Mouse (Mus musculus): ENCODE measurements at regions not wholly inside any gene's neighbourhood (a gene's known extent, or its start where the extent isn't known, plus 50 kb on each side); places are given as distances from the start of the nearest gene placed in this dataset.

- in situ Hi-C loops (cut with MboI; ENCODE audit: low pct_unique_long_range_greater_than_20kb in 1 of 2, low sequenced_read_pairs in 2 of 2, unreplicated experiment in 1 of 2) = no loop called here
Observed at GRCm38 (mm10) chr9:47307752-47308500, 222.0 kb upstream of the Cadm1 start.

GRCm38 (mm10) chr9:47313433-47313832, 216.5 kb upstream of the Cadm1 start:
- in situ Hi-C loops (cut with MboI; ENCODE audit: low pct_unique_long_range_greater_than_20kb in 1 of 2, low sequenced_read_pairs in 2 of 2, unreplicated experiment in 1 of 2) = no loop called here

- in situ Hi-C loops (cut with MboI; ENCODE audit: low pct_unique_long_range_greater_than_20kb in 1 of 2, low sequenced_read_pairs in 2 of 2, unreplicated experiment in 1 of 2) = no loop called here
Observed at GRCm38 (mm10) chr9:47314236-47314635, 215.7 kb upstream of the Cadm1 start.

- in situ Hi-C loops (cut with MboI; ENCODE audit: low pct_unique_long_range_greater_than_20kb in 1 of 2, low sequenced_read_pairs in 2 of 2, unreplicated experiment in 1 of 2) = no loop called here
Observed at GRCm38 (mm10) chr9:47320345-47320744, 209.6 kb upstream of the Cadm1 start.

GRCm38 (mm10) chr9:47321106-47321789, 208.7 kb upstream of the Cadm1 start:
- in situ Hi-C loops (cut with MboI; ENCODE audit: low pct_unique_long_range_greater_than_20kb in 1 of 2, low sequenced_read_pairs in 2 of 2, unreplicated experiment in 1 of 2) = no loop called here

- in situ Hi-C loops (cut with MboI; ENCODE audit: low pct_unique_long_range_greater_than_20kb in 1 of 2, low sequenced_read_pairs in 2 of 2, unreplicated experiment in 1 of 2) = no loop called here
Observed at GRCm38 (mm10) chr9:47322293-47322692, 207.7 kb upstream of the Cadm1 start.

GRCm38 (mm10) chr9:47323051-47323450, 206.9 kb upstream of the Cadm1 start:
- in situ Hi-C loops (cut with MboI; ENCODE audit: low pct_unique_long_range_greater_than_20kb in 1 of 2, low sequenced_read_pairs in 2 of 2, unreplicated experiment in 1 of 2) = no loop called here

GRCm38 (mm10) chr9:47327575-47327974, 202.4 kb upstream of the Cadm1 start:
- in situ Hi-C loops (cut with MboI; ENCODE audit: low pct_unique_long_range_greater_than_20kb in 1 of 2, low sequenced_read_pairs in 2 of 2, unreplicated experiment in 1 of 2) = no loop called here

GRCm38 (mm10) chr9:47332929-47333328, 197.0 kb upstream of the Cadm1 start:
- in situ Hi-C loops (cut with MboI; ENCODE audit: low pct_unique_long_range_greater_than_20kb in 1 of 2, low sequenced_read_pairs in 2 of 2, unreplicated experiment in 1 of 2) = no loop called here

- in situ Hi-C loops (cut with MboI; ENCODE audit: low pct_unique_long_range_greater_than_20kb in 1 of 2, low sequenced_read_pairs in 2 of 2, unreplicated experiment in 1 of 2) = no loop called here
Observed at GRCm38 (mm10) chr9:47338221-47338620, 191.8 kb upstream of the Cadm1 start.

- in situ Hi-C loops (cut with MboI; ENCODE audit: low pct_unique_long_range_greater_than_20kb in 1 of 2, low sequenced_read_pairs in 2 of 2, unreplicated experiment in 1 of 2) = no loop called here
Observed at GRCm38 (mm10) chr9:47346527-47347111, 183.4 kb upstream of the Cadm1 start.

- in situ Hi-C loops (cut with MboI; ENCODE audit: low pct_unique_long_range_greater_than_20kb in 1 of 2, low sequenced_read_pairs in 2 of 2, unreplicated experiment in 1 of 2) = no loop called here
Observed at GRCm38 (mm10) chr9:47350301-47350700, 179.7 kb upstream of the Cadm1 start.

- in situ Hi-C loops (cut with MboI; ENCODE audit: low pct_unique_long_range_greater_than_20kb in 1 of 2, low sequenced_read_pairs in 2 of 2, unreplicated experiment in 1 of 2) = no loop called here
Observed at GRCm38 (mm10) chr9:47351036-47351435, 178.9 kb upstream of the Cadm1 start.

GRCm38 (mm10) chr9:47353017-47353416, 177.0 kb upstream of the Cadm1 start:
- in situ Hi-C loops (cut with MboI; ENCODE audit: low pct_unique_long_range_greater_than_20kb in 1 of 2, low sequenced_read_pairs in 2 of 2, unreplicated experiment in 1 of 2) = no loop called here

GRCm38 (mm10) chr9:47353972-47354371, 176.0 kb upstream of the Cadm1 start:
- in situ Hi-C loops (cut with MboI; ENCODE audit: low pct_unique_long_range_greater_than_20kb in 1 of 2, low sequenced_read_pairs in 2 of 2, unreplicated experiment in 1 of 2) = no loop called here

- in situ Hi-C loops (cut with MboI; ENCODE audit: low pct_unique_long_range_greater_than_20kb in 1 of 2, low sequenced_read_pairs in 2 of 2, unreplicated experiment in 1 of 2) = no loop called here
Observed at GRCm38 (mm10) chr9:47354423-47354822, 175.6 kb upstream of the Cadm1 start.

- in situ Hi-C loops (cut with MboI; ENCODE audit: low pct_unique_long_range_greater_than_20kb in 1 of 2, low sequenced_read_pairs in 2 of 2, unreplicated experiment in 1 of 2) = no loop called here
Observed at GRCm38 (mm10) chr9:47354866-47355265, 175.1 kb upstream of the Cadm1 start.

GRCm38 (mm10) chr9:47357756-47358399, 172.1 kb upstream of the Cadm1 start:
- in situ Hi-C loops (cut with MboI; ENCODE audit: low pct_unique_long_range_greater_than_20kb in 1 of 2, low sequenced_read_pairs in 2 of 2, unreplicated experiment in 1 of 2) = no loop called here

GRCm38 (mm10) chr9:47358400-47358767, 171.6 kb upstream of the Cadm1 start:
- in situ Hi-C loops (cut with MboI; ENCODE audit: low pct_unique_long_range_greater_than_20kb in 1 of 2, low sequenced_read_pairs in 2 of 2, unreplicated experiment in 1 of 2) = no loop called here
